Mouse (Mus musculus) skeletal muscle tissue, postnatal 0 days (tissue): Measurements from ENCODE around the gene Lilr4b. TPM values are rescaled to one million over a fixed set of nuclear protein-coding genes. Genes with fewer than 3 reads are reported as not detected.

Source experiments
- polyA plus RNA-seq: library from polyadenylated mRNA; unstranded; fragments of >200 nt; fragmentation: Nextera tagmentation; extraction: Ambion mirVana; gene quantifications from 2 replicates; pipeline ENCODE4 v1.2.1, GENCODE M21; 2015

Lilr4b gene
- polyA plus RNA-seq: 3.9 and 4.4 TPM in 2 replicates

GRCm38 (mm10) chr10:51480397-51480796 lies at the start of gene Lilr4b, which contains the start of gene Gm49339:
Gene Lilr4b, plus strand, starts transcription at chr10:51480632.
Gene Gm49339, plus strand, starts transcription at chr10:51480612.

GRCm38 (mm10) chr10:51490691-51491090 lies 10.3 kb downstream of the Lilr4b start, which contains the start of gene Lilrb4a:
Gene Lilrb4a, plus strand, starts transcription at chr10:51490956.

Other genes starting within 250 kb of the Lilr4b start
- gene Gm49339, start within 50 bp of the Lilr4b start, polyA plus RNA-seq: 1.2 and 2.0 TPM in 2 replicates
- 6.6 and 8.2 TPM in 2 replicates for gene Lilrb4a, start 10.3 kb downstream of the Lilr4b start, polyA plus RNA-seq
- 0.29 TPM in 1 of 2 replicates, not detected in the other for gene Fam162b, start 109.9 kb downstream of the Lilr4b start, polyA plus RNA-seq
- gene Gprc6a, start 150.8 kb downstream of the Lilr4b start, polyA plus RNA-seq: not detected in 2 replicates
- not detected in 2 replicates for gene Rfx6, start 197.1 kb downstream of the Lilr4b start, polyA plus RNA-seq